Mouse (Mus musculus): ENCODE measurements at regions not wholly inside any gene's neighbourhood (a gene's known extent, or its start where the extent isn't known, plus 50 kb on each side); places are given as distances from the start of the nearest gene placed in this dataset.
"Not testable (repeated sequence)": the region's sequence is repeated elsewhere in the genome, so short reads cannot be mapped to it uniquely, and the experiment has no call there.

- DNase-seq = peak; percentile 83
Measured at GRCm38 (mm10) chr7:111969198-111969887, 54.0 kb upstream of the Usp47 start.

GRCm38 (mm10) chr7:111968261-111968660 lies 55.0 kb upstream of the Usp47 start:
- DNase-seq = no peak

DNA sequence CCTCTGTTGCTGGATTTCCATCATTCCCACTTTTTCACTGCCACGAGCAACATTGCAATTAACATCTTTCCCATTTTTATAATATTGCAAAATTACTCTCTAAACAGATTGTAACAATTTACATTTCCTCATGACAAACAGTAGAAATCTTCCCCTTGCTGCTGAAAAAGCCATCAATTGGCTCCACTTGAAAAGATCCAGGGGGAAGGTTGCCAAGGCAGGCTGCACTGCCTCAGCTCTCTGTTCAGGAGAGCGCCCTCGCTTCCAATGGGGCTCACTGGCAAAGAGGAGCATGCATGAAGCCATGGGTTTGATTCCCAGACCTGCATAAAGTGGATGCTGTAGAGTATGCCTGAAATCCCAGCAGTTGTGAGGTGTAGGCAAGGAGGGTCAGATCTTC lies 56.6 kb upstream of the Usp47 start:
- no peak for DNase-seq

GRCm38 (mm10) chr7:111963969-111964368 lies 59.3 kb upstream of the Usp47 start:
- DNase-seq = no peak

- DNase-seq = no peak
Measured at GRCm38 (mm10) chr7:111959977-111960376, 63.3 kb upstream of the Usp47 start.

- DNase-seq = no peak
Measured at GRCm38 (mm10) chr7:111956671-111957070, 66.6 kb upstream of the Usp47 start.

- DNase-seq = no peak
Measured at GRCm38 (mm10) chr7:111939631-111940030, 83.7 kb upstream of the Usp47 start.

DNA sequence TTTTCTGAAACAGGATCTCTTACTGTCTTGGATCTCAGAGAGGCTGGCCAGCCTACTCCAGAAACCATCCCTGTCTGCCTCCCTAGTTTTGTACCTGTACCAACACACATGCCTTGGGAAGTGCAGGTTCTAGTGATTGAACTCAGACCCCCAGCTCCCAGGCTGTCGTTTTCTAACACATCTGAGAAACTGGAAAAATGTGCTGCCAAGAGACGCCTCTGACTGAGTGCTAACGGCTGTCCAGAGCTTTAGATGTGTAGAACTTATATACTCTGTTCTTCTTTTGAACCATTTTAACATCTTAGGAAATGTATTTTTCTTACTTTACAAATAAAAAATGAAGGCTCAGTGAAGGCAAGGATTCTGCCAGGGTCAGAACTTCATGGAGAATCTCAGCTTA lies 85.8 kb upstream of the Usp47 start:
- DNase-seq = no peak

DNA sequence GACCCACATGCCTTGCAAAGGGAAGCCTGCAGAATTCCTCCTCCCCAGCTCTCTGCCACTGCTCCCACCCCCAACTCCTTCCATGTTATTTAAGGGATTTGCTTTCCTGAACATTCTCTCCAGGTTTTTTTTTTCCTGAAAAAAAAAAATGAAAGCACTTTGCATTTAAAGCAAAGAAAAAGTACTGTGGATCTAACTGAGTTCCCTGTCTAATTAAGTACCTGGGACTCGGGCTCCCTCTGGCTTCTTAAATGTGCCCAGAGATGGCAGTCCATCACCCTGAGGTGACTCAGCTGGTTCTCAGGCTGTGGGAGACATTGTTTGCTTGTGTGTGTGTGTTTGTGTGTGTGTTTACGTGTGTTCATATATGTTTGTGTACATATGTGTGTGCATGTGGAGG lies 86.2 kb upstream of the Usp47 start:
- DNase-seq = no peak

DNA sequence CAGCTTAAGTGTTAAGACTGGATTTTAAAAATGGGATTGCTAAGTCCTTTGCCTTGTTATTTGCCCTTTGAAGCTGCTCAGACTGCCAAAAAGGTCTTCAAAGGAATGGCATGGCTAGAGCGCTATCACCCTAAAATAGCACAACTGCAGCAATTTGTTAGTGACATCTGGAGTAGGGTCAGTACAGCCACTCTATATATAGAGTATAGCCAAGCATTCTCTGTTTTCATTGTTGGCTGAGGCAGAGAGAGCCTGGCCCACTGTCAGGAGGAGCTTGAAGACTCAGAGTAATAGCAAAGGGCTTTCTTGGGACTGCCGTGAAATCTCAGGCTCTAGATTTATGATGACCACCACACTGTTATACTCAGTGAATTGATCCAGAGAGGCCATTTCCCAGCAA lies 90.6 kb upstream of the Usp47 start:
- no peak for DNase-seq

GRCm38 (mm10) chr7:111919961-111920360 lies 103.3 kb upstream of the Usp47 start:
- no peak for DNase-seq

DNA sequence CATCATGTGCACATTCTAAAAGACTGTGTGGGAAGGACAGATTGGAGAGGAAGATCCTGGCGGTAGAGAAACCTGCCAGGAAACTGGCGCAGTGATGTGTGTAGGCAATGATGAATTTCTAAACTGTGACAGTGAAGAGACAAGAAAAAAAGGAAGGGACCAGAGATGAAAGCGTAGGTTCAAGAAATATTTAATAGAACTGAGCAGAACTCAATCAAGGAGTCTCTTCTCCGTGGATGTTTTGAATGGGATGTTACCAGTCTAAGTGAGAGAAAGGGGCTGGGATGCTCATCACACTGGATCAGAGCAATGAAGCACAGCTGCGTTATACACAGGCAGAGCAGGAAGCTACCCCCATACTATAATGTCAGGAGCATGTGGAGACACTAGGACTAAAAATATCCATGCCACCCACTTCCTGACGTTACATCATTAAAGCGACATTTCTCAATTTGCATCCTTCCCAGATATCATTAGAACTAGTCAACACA lies 119.5 kb upstream of the Usp47 start:
- no peak for DNase-seq

DNA sequence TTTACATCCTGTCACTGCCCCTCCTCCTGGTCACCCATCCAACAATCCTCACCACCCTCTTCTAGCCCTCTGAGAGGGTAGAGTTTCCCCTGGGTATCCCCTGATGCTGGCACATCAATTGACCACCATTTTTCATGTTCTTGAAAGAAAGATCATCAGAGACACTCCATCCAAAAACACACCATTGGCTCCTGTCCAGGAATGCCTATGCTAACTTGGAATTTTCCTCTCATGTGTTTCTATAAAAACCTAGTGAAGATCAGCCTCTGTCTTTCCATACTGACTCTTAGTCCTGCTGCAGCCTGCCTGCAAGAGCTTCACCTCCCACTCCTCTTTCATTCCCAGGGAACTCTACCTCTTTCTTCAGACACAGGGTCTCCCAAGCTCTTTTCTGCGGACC lies 117.2 kb upstream of the Galnt18 start:
- no peak for DNase-seq

DNA sequence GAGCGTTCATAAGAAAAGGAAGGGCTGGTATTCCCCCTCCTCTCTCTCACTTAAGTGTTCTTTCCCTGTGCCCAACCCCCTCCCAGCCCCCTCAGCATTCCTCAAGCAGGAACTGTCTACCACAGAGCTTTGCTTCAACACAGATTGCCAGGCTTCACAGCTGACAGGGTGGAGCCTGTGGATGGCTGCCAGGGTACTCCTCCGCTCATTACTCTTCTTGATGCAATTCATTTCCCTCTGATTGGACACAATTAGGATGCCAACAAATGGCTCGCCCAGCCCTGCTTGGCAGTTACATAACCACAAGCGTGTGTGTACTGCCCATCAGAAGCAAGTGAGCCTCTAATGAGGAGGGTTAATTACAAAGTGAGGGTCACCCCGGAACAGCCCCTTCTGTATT lies 116.5 kb upstream of the Galnt18 start:
- DNase-seq = peak; percentile 67

DNA sequence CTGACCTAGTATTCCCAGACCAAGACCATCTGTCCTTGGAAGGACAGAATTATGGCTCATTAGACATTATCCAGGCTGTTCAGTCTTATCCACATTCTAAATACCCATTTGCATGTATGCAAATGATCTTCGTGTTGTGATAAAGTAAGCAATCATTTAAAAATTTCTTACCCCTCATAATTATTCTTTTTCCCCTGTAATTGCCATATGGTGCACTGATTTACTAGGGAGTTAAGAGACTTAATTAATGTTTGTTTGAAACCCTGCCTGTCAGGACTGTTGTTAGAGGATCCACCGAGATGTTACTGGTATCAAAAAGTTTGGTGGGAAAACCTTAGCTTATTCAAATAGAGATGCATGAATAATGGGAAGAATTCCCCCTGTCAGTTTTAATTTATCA lies 103.2 kb upstream of the Galnt18 start:
- DNase-seq = no peak

- peak; percentile 18 for DNase-seq
Measured at GRCm38 (mm10) chr7:111880067-111880675, 100.4 kb upstream of the Galnt18 start.

GRCm38 (mm10) chr7:111877591-111877990 lies 97.8 kb upstream of the Galnt18 start:
- DNase-seq = no peak

GRCm38 (mm10) chr7:111875949-111876348 lies 96.2 kb upstream of the Galnt18 start:
- no peak for DNase-seq

GRCm38 (mm10) chr7:111869337-111869736 lies 89.6 kb upstream of the Galnt18 start:
- DNase-seq = no peak

GRCm38 (mm10) chr7:111863035-111863434 lies 83.3 kb upstream of the Galnt18 start:
- no peak for DNase-seq

DNA sequence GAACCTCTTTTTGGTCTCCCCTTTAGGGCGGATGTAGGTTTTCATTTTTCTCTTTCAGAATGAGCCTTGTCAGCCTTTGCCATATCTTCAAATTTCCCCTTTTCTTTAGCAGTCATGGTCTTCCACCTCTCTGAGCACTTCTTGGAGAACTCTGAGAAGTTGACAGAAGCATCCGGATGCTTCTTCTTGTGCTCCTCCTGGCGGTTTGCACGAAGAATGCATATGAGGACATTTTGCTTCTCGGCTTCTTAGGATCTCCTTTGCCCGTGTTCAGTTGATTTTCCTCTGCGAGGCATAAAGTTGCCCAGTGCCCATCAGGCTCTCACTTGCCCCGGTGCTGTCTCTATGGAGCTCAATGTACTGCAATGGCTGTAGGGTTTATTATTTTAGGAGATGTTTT lies 78.5 kb upstream of the Galnt18 start:
- DNase-seq = not testable (repeated sequence)

GRCm38 (mm10) chr7:111856977-111857376 lies 77.2 kb upstream of the Galnt18 start:
- DNase-seq = no peak

- DNase-seq = no peak
Measured at GRCm38 (mm10) chr7:111855309-111855708, 75.5 kb upstream of the Galnt18 start.

- no peak for DNase-seq
Measured at GRCm38 (mm10) chr7:111846417-111846816, 66.6 kb upstream of the Galnt18 start.
